Mouse (Mus musculus) ES-E14 (cell line): ENCODE results near the gene Zfp286. TPM values are rescaled to one million over a fixed set of nuclear protein-coding genes. Genes with fewer than 3 reads are reported as not detected.

ENCODE experiments used
- DNase-seq: peaks from one replicate; pipeline ENCODE4 v3.0.0-alpha.2; 2013; ENCODE audit warnings: low read depth, low spot score
- H3K27ac ChIP-seq: 2 replicates; pipeline ENCODE4 v1.5.1; 2012; ENCODE audit warnings: low read depth, mild to moderate bottlenecking, low read length, moderate library complexity, mixed read lengths; ENCODE audit not compliant: poor library complexity, insufficient read depth, severe bottlenecking
- H3K36me3 ChIP-seq: 2 replicates; pipeline ENCODE4 v1.6.1; 2012; ENCODE audit warnings: mild to moderate bottlenecking, low read length, moderate library complexity, mixed read lengths; ENCODE audit not compliant: control insufficient read depth, poor library complexity, insufficient read depth, severe bottlenecking
- H3K4me1 ChIP-seq, 2 experiments: fragments of 150-350 bp in 1 of 2; sonication (generic) in 1 of 2; 2 replicates each; pipeline ENCODE4 v1.6.1; 2012; ENCODE audit warnings: low read length in 2 of 2, mild to moderate bottlenecking in 1 of 2, mixed read lengths in 1 of 2; ENCODE audit not compliant: control insufficient read depth in 2 of 2, insufficient read depth in 2 of 2, poor library complexity in 1 of 2
- H3K4me3 ChIP-seq, 2 experiments: fragments of 150-350 bp in 1 of 2; sonication (generic) in 1 of 2; 2 replicates each; pipeline ENCODE4 v1.5.1; 2012; ENCODE audit warnings: low read length in 2 of 2, low read depth in 1 of 2, mild to moderate bottlenecking in 1 of 2, mixed read lengths in 1 of 2; ENCODE audit not compliant: insufficient read depth in 1 of 2, poor library complexity in 1 of 2, severe bottlenecking in 1 of 2
- H3K9ac ChIP-seq: 2 replicates; pipeline ENCODE4 v1.6.1; 2012; ENCODE audit warnings: low read depth, mild to moderate bottlenecking, low read length, mixed read lengths; ENCODE audit not compliant: poor library complexity, insufficient read depth, severe bottlenecking
- H3K9me3 ChIP-seq: fragments of 150-350 bp; sonication (generic); 2 replicates; pipeline ENCODE4 v1.6.1; 2012; ENCODE audit warnings: low read depth, mild to moderate bottlenecking, low read length; ENCODE audit not compliant: control insufficient read depth, insufficient read depth
- CHD2 ChIP-seq: IDR thresholded peaks from 2 replicates; pipeline ENCODE4 v1.6.1; 2014; ENCODE audit warnings: mild to moderate bottlenecking, low read depth, low read length, inconsistent platforms
- HCFC1 ChIP-seq: IDR thresholded peaks from 2 replicates; pipeline ENCODE4 v1.6.1; 2012; ENCODE audit warnings: low read length, inconsistent platforms, borderline replicate concordance; ENCODE audit not compliant: insufficient read depth
- MAFK ChIP-seq: IDR thresholded peaks from 2 replicates; pipeline ENCODE4 v1.6.1; 2014; ENCODE audit warnings: mild to moderate bottlenecking, low read depth, low read length, inconsistent platforms; ENCODE audit not compliant: insufficient read depth
- ZC3H11A ChIP-seq: IDR thresholded peaks from 2 replicates; pipeline ENCODE4 v1.6.1; 2012; ENCODE audit warnings: low read depth, mild to moderate bottlenecking, inconsistent platforms, low read length, borderline replicate concordance
- ZNF384 ChIP-seq: IDR thresholded peaks from 2 replicates; pipeline ENCODE4 v1.6.1; 2012; ENCODE audit warnings: low read depth, low read length, inconsistent platforms
- in situ Hi-C, 2 experiments: fragments of 600-800 bp; cut with MboI; formaldehyde crosslinking; loops; one replicate each; pipeline ENCODE4 v1.15.1; 2025; ENCODE audit warnings: low sequenced_read_pairs in 2 of 2, inconsistent platforms in 1 of 2; ENCODE audit not compliant: unreplicated experiment in 2 of 2
- total RNA-seq: library from RNA; depleted of rRNA; stranded (reverse); fragments of 300-350 nt; gene quantifications from 2 replicates; pipeline ENCODE4 v1.2.3, GENCODE M21; 2012

Gene Zfp286
- total RNA-seq, 1 experiment = 9.1 TPM

GRCm38 (mm10) chr11:62815438-62815837, 26.2 kb upstream of the Zfp286 start:
- no peaks in the 10 kb centered on the region for H3K36me3 ChIP-seq
- in situ Hi-C loops = no loop called here
- H3K27ac ChIP-seq = no peak overlapping the region
- no peak for DNase-seq
- TF ChIP-seq MAFK = no peak
- no peak for TF ChIP-seq HCFC1
- no peak for TF ChIP-seq ZNF384
- no peak for TF ChIP-seq CHD2
- no peak for TF ChIP-seq ZC3H11A
- H3K4me1 ChIP-seq = no peaks in the 10 kb centered on the region
- no peak overlapping the region for H3K9ac ChIP-seq
- no peaks in the 10 kb centered on the region for H3K9me3 ChIP-seq
- H3K4me3 ChIP-seq = no peak overlapping the region

- in situ Hi-C loops = no loop called here
- Histone ChIP-seq H3K4me1 (no peaks in the 10 kb centered on the region), H3K4me3 (no peak overlapping the region), H3K9ac (no peak overlapping the region), H3K36me3 (no peaks in the 10 kb centered on the region), H3K27ac (no peak overlapping the region), H3K9me3 (no peaks in the 10 kb centered on the region)
- TF ChIP-seq ZNF384 (no peak), HCFC1 (no peak), ZC3H11A (no peak), MAFK (no peak), CHD2 (no peak)
- DNase-seq = no peak
Observed at GRCm38 (mm10) chr11:62814625-62815024, 25.4 kb upstream of the Zfp286 start.

- Histone ChIP-seq H3K4me3 (no peak overlapping the region), H3K9me3 (no peaks in the 10 kb centered on the region), H3K9ac (no peak overlapping the region), H3K27ac (no peak overlapping the region), H3K4me1 (no peaks in the 10 kb centered on the region), H3K36me3 (no peaks in the 10 kb centered on the region)
- DNase-seq = no peak
- no peak for TF ChIP-seq CHD2
- no peak for TF ChIP-seq MAFK
- TF ChIP-seq ZC3H11A = no peak
- no peak for TF ChIP-seq ZNF384
- TF ChIP-seq HCFC1 = no peak
- in situ Hi-C loops = no loop called here
Observed at GRCm38 (mm10) chr11:62813970-62814624, 24.8 kb upstream of the Zfp286 start.

GRCm38 (mm10) chr11:62813497-62813896, 24.2 kb upstream of the Zfp286 start:
- no peaks in the 10 kb centered on the region for H3K9me3 ChIP-seq
- TF ChIP-seq CHD2 (no peak), MAFK (no peak), HCFC1 (no peak), ZNF384 (no peak), ZC3H11A (no peak)

GRCm38 (mm10) chr11:62812268-62812667, 23.0 kb upstream of the Zfp286 start:
- H3K9me3 ChIP-seq = no peaks in the 10 kb centered on the region
- in situ Hi-C loops = no loop called here
- H3K9ac ChIP-seq = no peak overlapping the region
- no peak for TF ChIP-seq MAFK
- no peak for TF ChIP-seq CHD2
- TF ChIP-seq ZC3H11A = no peak
- no peak for TF ChIP-seq ZNF384
- no peak for TF ChIP-seq HCFC1
- H3K36me3 ChIP-seq = no peaks in the 10 kb centered on the region
- no peaks in the 10 kb centered on the region for H3K4me1 ChIP-seq
- no peak for DNase-seq
- H3K27ac ChIP-seq = no peak overlapping the region
- no peak overlapping the region for H3K4me3 ChIP-seq

More at GRCm38 (mm10) chr11:62813497-62813896, 24.2 kb upstream of the Zfp286 start:
- no peak for DNase-seq
- no peak overlapping the region for H3K4me3 ChIP-seq
- H3K36me3 ChIP-seq = no peaks in the 10 kb centered on the region
- no peak overlapping the region for H3K27ac ChIP-seq
- in situ Hi-C loops = no loop called here
- H3K4me1 ChIP-seq = no peaks in the 10 kb centered on the region
- H3K9ac ChIP-seq = no peak overlapping the region
